Mouse (Mus musculus) embryonic facial prominence, embryonic 14.5 days (tissue): ENCODE measurements around the gene Adipor2. TPM values are rescaled to one million over a fixed set of nuclear protein-coding genes. Genes with fewer than 3 reads are reported as not detected.

ENCODE experiments used
- ATAC-seq: fragments of 200-750 bp; cut with Nextera tagmentation; 2 replicates; pipeline ENCODE4 v1.8.0; 2017; ENCODE audit warnings: low read depth, moderate number of reproducible peaks, moderate TSS enrichment
- DNase-seq: peaks from one replicate; pipeline ENCODE4 v3.0.0-alpha.2; 2015; ENCODE audit warnings: low spot score
- H3K27ac ChIP-seq: fragments of 300-500 bp; sonication (generic); replicated peaks from 2 replicates; pipeline ENCODE4 v1.5.1; 2014; ENCODE audit warnings: low read depth, mild to moderate bottlenecking, low read length, moderate library complexity
- H3K27me3 ChIP-seq: fragments of 300-500 bp; sonication (generic); replicated peaks from 2 replicates; pipeline ENCODE4 v1.6.1; 2014; ENCODE audit warnings: low read length; ENCODE audit not compliant: control insufficient read depth, insufficient read depth
- H3K36me3 ChIP-seq: fragments of 300-500 bp; sonication (generic); 2 replicates; pipeline ENCODE4 v1.6.1; 2014; ENCODE audit warnings: low read length, mixed read lengths; ENCODE audit not compliant: control insufficient read depth, insufficient read depth
- H3K4me1 ChIP-seq: fragments of 300-500 bp; sonication (generic); 2 replicates; pipeline ENCODE4 v1.6.1; 2014; ENCODE audit warnings: antibody characterized with exemption, low read length; ENCODE audit not compliant: control insufficient read depth, insufficient read depth
- H3K4me2 ChIP-seq: fragments of 300-500 bp; sonication (generic); 2 replicates; pipeline ENCODE4 v1.6.1; 2014; ENCODE audit warnings: low read depth, mild to moderate bottlenecking, low read length, moderate library complexity, mixed read lengths
- H3K4me3 ChIP-seq: fragments of 300-500 bp; sonication (generic); 2 replicates; pipeline ENCODE4 v1.5.1; 2014; ENCODE audit warnings: low read depth, mild to moderate bottlenecking, low read length
- H3K9ac ChIP-seq: fragments of 300-500 bp; sonication (generic); 2 replicates; pipeline ENCODE4 v1.6.1; 2014; ENCODE audit warnings: low read depth, mild to moderate bottlenecking, low read length, moderate library complexity, mixed read lengths
- H3K9me3 ChIP-seq: fragments of 300-500 bp; sonication (generic); 2 replicates; pipeline ENCODE4 v1.6.1; 2016; ENCODE audit warnings: low read length; ENCODE audit not compliant: control insufficient read depth
- WGBS: fragments of 180-500 bp; shearing (Covaris S2); extraction: QIAGEN DNeasy Blood & Tissue Kit; methylation state at CpG from one replicate; pipeline ENCODE4 v1.1.7; 2014; 5-methylcytosine and 5-hydroxymethylcytosine counted together
- polyA plus RNA-seq: library from polyadenylated mRNA; unstranded; fragments of >200 nt; fragmentation: Nextera tagmentation; extraction: Ambion mirVana; gene quantifications from 2 replicates; pipeline ENCODE4 v1.2.1, GENCODE M21; 2014

The Adipor2 gene
- polyA plus RNA-seq, 1 experiment from 2014 or later = 30.1 TPM

- Histone ChIP-seq H3K9ac (no peak overlapping the region), H3K36me3 (no peaks in the 10 kb centered on the region), H3K4me1 (no peaks in the 10 kb centered on the region), H3K4me3 (no peak overlapping the region), H3K27me3 (no peaks in the 10 kb centered on the region), H3K9me3 (0 out of 2 replicates have a peak, but pooled peaks cover 5% of the 10 kb centered on the region), H3K27ac (no peak overlapping the region), H3K4me2 (no peak overlapping the region)
- ATAC-seq (no peak), DNase-seq (peak; percentile 48)
- 48% methylated on average over 2 of the region's 2 CpGs for WGBS
These were observed 13.0 kb upstream of the Adipor2 start for GRCm38 (mm10) chr6:119430508-119430907.

GRCm38 (mm10) chr6:119429311-119429710 is 11.8 kb upstream of the Adipor2 start:
- Histone ChIP-seq H3K36me3 (no peaks in the 10 kb centered on the region), H3K4me2 (no peak overlapping the region), H3K9ac (no peak overlapping the region), H3K27ac (no peak overlapping the region), H3K9me3 (0 out of 2 replicates have a peak, but pooled peaks cover 5% of the 10 kb centered on the region), H3K4me3 (no peak overlapping the region), H3K4me1 (no peaks in the 10 kb centered on the region), H3K27me3 (no peaks in the 10 kb centered on the region)
- no peak for DNase-seq
- no peak for ATAC-seq
- WGBS = 96% methylated on average over 13 of the region's 13 CpGs

DNA sequence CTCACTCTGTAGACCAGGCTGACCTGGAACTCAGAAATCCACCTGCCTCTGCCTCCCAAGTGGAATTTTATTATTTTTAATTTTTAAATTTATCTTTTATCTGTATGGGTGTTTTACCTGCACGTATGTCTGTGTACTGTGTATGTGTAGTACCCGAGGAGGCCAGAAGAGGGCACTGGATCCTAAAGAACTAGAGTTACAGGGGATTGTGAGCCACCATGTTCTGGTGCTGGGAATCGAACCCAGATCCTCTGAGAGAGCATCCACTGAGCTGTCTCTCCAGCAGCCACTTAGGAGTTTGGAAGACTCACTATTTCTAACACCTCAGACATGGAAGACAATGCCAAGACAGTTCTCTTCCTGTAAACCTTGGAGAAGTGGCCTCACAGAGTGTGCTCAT is 11.1 kb upstream of the Adipor2 start:
- ATAC-seq (no peak), DNase-seq (no peak)
- Histone ChIP-seq H3K36me3 (no peaks in the 10 kb centered on the region), H3K27me3 (no peaks in the 10 kb centered on the region), H3K4me1 (no peaks in the 10 kb centered on the region), H3K9ac (no peak overlapping the region), H3K4me3 (no peak overlapping the region), H3K9me3 (0 out of 2 replicates have a peak, but pooled peaks cover 5% of the 10 kb centered on the region), H3K4me2 (no peak overlapping the region), H3K27ac (no peak overlapping the region)
- WGBS = 86% methylated on average over 3 of the region's 3 CpGs

- ATAC-seq = no peak
- WGBS = 84% methylated on average over 4 of the region's 4 CpGs
- H3K9me3 ChIP-seq = no peaks in the 10 kb centered on the region
- DNase-seq = no peak
- no peak overlapping the region for H3K4me3 ChIP-seq
- H3K4me1 ChIP-seq = peaks cover 4% of the 10 kb centered on the region; the same call in 1 of the 2 replicates
- no peaks in the 10 kb centered on the region for H3K36me3 ChIP-seq
- no peak overlapping the region for H3K9ac ChIP-seq
- H3K27me3 ChIP-seq = no peaks in the 10 kb centered on the region
- no peak overlapping the region for H3K27ac ChIP-seq
- no peak overlapping the region for H3K4me2 ChIP-seq
These were observed 3.5 kb upstream of the Adipor2 start for GRCm38 (mm10) chr6:119421001-119421400.

GRCm38 (mm10) chr6:119420357-119420756 is 2.9 kb upstream of the Adipor2 start:
- DNase-seq = no peak
- H3K4me1 ChIP-seq = peaks cover 4% of the 10 kb centered on the region; the same call in 1 of the 2 replicates
- H3K9ac ChIP-seq = no peak overlapping the region
- no peak for ATAC-seq
- H3K4me3 ChIP-seq = no peak overlapping the region
- H3K9me3 ChIP-seq = no peaks in the 10 kb centered on the region
- no peak overlapping the region for H3K4me2 ChIP-seq
- WGBS = 87% methylated on average over 5 of the region's 5 CpGs
- H3K27me3 ChIP-seq = no peaks in the 10 kb centered on the region
- H3K27ac ChIP-seq = no peak overlapping the region
- H3K36me3 ChIP-seq = no peaks in the 10 kb centered on the region

GRCm38 (mm10) chr6:119419412-119419811 is 1.9 kb upstream of the Adipor2 start:
- no peaks in the 10 kb centered on the region for H3K36me3 ChIP-seq
- no peaks in the 10 kb centered on the region for H3K9me3 ChIP-seq
- H3K4me1 ChIP-seq = peaks cover 4% of the 10 kb centered on the region; the same call in 1 of the 2 replicates
- H3K27ac ChIP-seq = no peak overlapping the region
- no peak overlapping the region for H3K4me3 ChIP-seq
- ATAC-seq = no peak
- no peak overlapping the region for H3K9ac ChIP-seq
- H3K27me3 ChIP-seq = no peaks in the 10 kb centered on the region
- DNase-seq = no peak
- no peak overlapping the region for H3K4me2 ChIP-seq
- 62% methylated on average over 7 of the region's 7 CpGs for WGBS

DNA sequence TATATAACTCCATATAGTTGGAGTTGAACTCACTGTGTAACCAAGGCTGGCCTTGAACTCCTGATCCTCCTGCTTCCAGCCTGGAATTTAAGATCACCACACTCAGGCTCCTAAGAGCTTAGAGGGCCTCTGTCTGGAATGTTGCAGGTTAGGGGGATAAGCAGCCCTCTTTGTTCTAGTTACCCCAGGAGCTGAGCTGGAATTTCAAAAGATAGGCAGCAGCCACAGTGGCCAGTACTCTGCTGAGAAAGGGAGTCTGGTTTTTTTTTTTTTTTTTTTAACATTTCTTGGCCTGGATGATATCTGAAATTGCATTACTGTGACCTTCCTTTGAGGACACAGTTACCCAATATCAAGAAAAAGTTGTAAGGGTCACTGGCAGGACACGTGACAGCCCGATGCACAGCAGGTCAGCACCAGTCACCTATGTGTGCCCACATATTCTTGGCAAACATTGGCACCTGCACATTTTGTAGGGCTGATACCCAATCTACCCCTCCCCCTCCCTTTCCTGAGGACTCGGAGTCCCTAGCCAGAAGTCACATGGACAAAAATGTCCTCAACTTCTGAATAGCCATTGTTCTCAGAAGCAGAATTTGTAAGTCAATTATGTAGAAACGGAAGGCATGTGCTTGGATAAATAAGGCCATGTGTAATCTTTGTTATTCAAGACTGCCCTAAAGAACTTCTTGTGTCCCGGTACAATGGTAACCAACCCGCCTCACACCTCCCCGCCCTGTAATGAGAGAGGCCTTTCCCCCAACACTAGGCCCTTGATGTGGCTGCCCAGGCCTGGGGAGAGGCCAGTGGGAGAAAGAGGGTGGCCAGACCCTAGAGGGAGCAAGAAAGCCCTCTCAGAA is 1.1 kb upstream of the Adipor2 start:
- H3K36me3 ChIP-seq = no peaks in the 10 kb centered on the region
- WGBS = 35% methylated on average over 7 of the region's 7 CpGs
- no peak overlapping the region for H3K4me2 ChIP-seq
- H3K9me3 ChIP-seq = no peaks in the 10 kb centered on the region
- H3K4me3 ChIP-seq = no peak overlapping the region
- no peaks in the 10 kb centered on the region for H3K27me3 ChIP-seq
- H3K9ac ChIP-seq = no peak overlapping the region
- peak; percentile 55; the same call in 1 of the 2 replicates for ATAC-seq
- DNase-seq = peak; percentile 13
- H3K4me1 ChIP-seq = peaks cover 4% of the 10 kb centered on the region; the same call in 1 of the 2 replicates
- H3K27ac ChIP-seq = no peak overlapping the region

DNA sequence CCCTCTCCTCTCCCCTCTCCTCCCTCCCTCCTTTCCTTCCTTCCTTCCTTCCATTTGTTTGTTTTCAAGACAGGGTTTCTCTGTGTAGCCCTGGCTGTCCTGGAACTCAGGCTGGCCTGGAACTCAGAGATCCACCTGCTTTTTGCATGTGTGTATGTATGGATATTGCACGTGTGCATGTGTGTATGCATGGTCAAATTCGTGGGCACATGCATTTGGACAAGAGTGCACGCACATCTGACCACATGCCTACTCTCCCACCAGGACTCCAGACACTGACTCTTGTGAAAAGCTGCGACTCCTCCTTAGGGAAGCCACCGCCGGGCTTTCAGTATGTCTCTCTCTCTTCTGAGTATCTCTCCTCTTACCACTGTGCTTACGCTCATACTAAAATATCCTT is 317 bp upstream of the Adipor2 start:
- Histone ChIP-seq H3K27ac (no peak overlapping the region), H3K4me2 (no peak overlapping the region), H3K9me3 (no peaks in the 10 kb centered on the region), H3K4me1 (peaks cover 4% of the 10 kb centered on the region; the same call in 1 of the 2 replicates), H3K36me3 (no peaks in the 10 kb centered on the region), H3K9ac (no peak overlapping the region), H3K4me3 (no peak overlapping the region), H3K27me3 (no peaks in the 10 kb centered on the region)
- ATAC-seq (no peak), DNase-seq (no peak)
- WGBS = 59% methylated on average over 7 of the region's 7 CpGs
